Mouse (Mus musculus) thymus, adult 2 months (tissue): ENCODE measurements around the gene BC080695.
"Not testable (repeated sequence)": the region's sequence is repeated elsewhere in the genome, so short reads cannot be mapped to it uniquely, and the experiment has no call there.

Source experiments
- CTCF ChIP-seq: fragments of 200-500 bp; IDR thresholded peaks from 2 replicates; pipeline ENCODE4 v1.5.1; 2012; ENCODE audit warnings: mild to moderate bottlenecking, control low read depth, low read length, moderate library complexity, borderline replicate concordance; ENCODE audit not compliant: control insufficient read depth, poor library complexity, insufficient read depth; ENCODE audit errors: extremely low read depth
- POLR2A ChIP-seq: fragments of 200-500 bp; IDR thresholded peaks from 2 replicates; pipeline ENCODE4 v1.6.1; 2012; ENCODE audit warnings: mild to moderate bottlenecking, low read length, control low read depth, moderate library complexity; ENCODE audit not compliant: control insufficient read depth, poor library complexity, insufficient read depth; ENCODE audit errors: extremely low read depth

GRCm38 (mm10) chr4:143551400-143551799 lies at the start of gene BC080695, which contains the start of gene Gm13057:
- not testable (repeated sequence) for TF ChIP-seq POLR2A, CTCF
